Mouse (Mus musculus): Measurements from ENCODE around the gene Fxr2. TPM values are rescaled to one million over a fixed set of nuclear protein-coding genes. Genes with fewer than 3 reads are reported as not detected.
A peak's percentile ranks its signal among the peaks of the same experiment; 100 is the strongest.

Gene Fxr2
- polyA plus RNA-seq, 1 experiment from 2014 or later, result 31.3 TPM

DNA sequence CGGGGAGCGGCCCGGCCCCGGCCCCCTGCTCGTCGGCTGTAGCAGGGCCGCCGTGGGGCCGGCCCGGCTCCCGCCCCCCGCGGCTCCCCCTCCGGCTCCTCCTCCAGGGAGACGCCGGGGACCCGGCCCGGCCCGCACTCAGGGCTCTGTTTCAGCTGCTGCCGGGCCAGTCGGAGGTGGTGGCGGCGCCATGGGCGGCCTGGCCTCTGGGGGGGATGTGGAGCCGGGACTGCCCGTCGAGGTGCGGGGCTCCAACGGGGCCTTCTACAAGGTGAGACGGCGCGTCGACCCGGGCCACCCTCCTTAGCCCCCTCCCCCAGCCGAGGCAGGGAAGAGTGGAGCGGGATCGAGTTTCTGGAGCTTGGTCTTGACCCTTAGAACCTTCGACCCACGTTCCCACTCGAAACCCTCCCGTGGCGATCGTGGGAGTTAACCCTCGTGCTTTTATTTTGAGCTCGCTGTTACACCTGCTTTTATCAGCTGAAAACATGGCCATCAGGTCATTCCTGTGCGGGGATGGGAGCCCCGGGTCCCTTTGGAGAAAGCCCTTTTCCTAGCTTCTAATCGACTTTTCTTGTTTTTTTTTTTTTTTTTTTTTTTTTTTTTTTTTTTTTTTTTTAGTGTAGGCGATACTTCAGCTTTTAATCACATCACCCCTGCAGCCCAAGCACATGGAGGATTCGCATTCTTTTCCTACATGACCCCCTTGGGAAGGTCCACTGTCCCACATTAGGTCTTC, 507 bp downstream of the Fxr2 start:
- 1% methylated on average over 46 of the region's 50 CpGs for WGBS
- H3K36me3 ChIP-seq (ENCODE audit: control insufficient read depth, insufficient read depth, low read length), result no peaks in the 10 kb centered on the region
- no peaks in the 10 kb centered on the region for H3K9me3 ChIP-seq (ENCODE audit: control insufficient read depth, low read length)
- no peaks in the 10 kb centered on the region for H3K27me3 ChIP-seq (ENCODE audit: control insufficient read depth, insufficient read depth, low read length)
- H3K27ac ChIP-seq (ENCODE audit: low read depth, low read length), result peak overlapping the region; percentile 97
- ATAC-seq (ENCODE audit: low FRiP score) (peak; percentile 55), DNase-seq (ENCODE audit: low spot score) (no peak)
- H3K4me2 ChIP-seq (replicated peaks; ENCODE audit: low read depth, low read length), result peak overlapping the region; percentile 75
- peak overlapping the region; percentile 98 for H3K9ac ChIP-seq (ENCODE audit: low read depth, low read length)
- peak overlapping the region; percentile 98 for H3K4me3 ChIP-seq (ENCODE audit: low read depth, low read length)
- H3K4me1 ChIP-seq (replicated peaks; ENCODE audit: control insufficient read depth, insufficient read depth, low read length), result peaks cover 3% of the 10 kb centered on the region

DNA sequence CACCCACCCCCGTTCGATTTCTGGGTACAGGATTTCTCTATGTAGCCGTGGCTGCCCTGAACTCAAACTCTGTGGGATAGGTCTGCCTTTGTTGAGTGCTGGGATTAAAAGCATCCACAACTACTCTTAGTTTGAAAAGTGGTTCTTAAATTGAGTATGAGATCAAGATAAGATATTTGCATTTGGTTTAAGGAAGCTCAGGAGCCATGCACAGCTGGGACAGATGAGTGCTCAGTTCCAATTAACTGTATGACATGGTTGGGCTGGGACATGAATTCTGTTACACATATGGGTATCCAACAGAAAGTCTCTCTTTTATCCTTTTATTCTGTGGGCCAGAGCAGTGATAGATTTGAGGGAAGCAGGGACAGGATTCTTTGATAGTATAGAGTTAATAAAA, 2.7 kb downstream of the Fxr2 start:
- no peak overlapping the region for H3K9ac ChIP-seq (ENCODE audit: low read depth, low read length)

DNA sequence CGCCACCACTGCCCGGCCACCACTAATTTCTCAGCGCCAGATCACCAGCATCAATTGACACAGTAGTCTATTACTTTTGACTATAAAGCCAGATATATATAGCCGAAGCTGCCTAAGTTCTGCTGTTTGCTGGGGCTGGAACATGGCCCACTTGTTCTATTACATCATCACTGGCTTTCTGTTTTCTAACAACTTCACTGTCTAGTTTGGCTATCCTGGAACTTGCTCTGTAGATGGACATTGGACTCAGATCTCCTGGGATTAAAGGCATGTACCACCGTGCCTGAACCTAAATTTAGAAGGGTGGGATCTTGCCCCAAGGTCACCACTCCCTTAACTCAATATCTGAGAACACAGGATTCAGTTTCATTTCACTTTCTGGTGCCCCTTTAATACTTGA, 13.1 kb downstream of the Fxr2 start:
- Histone ChIP-seq H3K27ac (ENCODE audit: low read depth, low read length) (no peak overlapping the region), H3K27me3 (ENCODE audit: control insufficient read depth, insufficient read depth, low read length) (no peaks in the 10 kb centered on the region), H3K4me2 (replicated peaks; ENCODE audit: low read depth, low read length) (no peak overlapping the region), H3K9ac (ENCODE audit: low read depth, low read length) (no peak overlapping the region), H3K36me3 (ENCODE audit: control insufficient read depth, insufficient read depth, low read length) (peaks cover 44% of the 10 kb centered on the region), H3K9me3 (ENCODE audit: control insufficient read depth, low read length) (no peaks in the 10 kb centered on the region), H3K4me1 (replicated peaks; ENCODE audit: control insufficient read depth, insufficient read depth, low read length) (no peaks in the 10 kb centered on the region), H3K4me3 (ENCODE audit: low read depth, low read length) (no peak overlapping the region)
- WGBS, result 94% methylated on average over 5 of the region's 5 CpGs
- ATAC-seq (ENCODE audit: low FRiP score) (no peak), DNase-seq (ENCODE audit: low spot score) (no peak)

More for the DNA sequence above, 2.7 kb downstream of the Fxr2 start:
- Histone ChIP-seq H3K4me2 (replicated peaks; ENCODE audit: low read depth, low read length) (no peak overlapping the region), H3K4me3 (ENCODE audit: low read depth, low read length) (no peak overlapping the region), H3K4me1 (replicated peaks; ENCODE audit: control insufficient read depth, insufficient read depth, low read length) (peaks cover 3% of the 10 kb centered on the region), H3K36me3 (ENCODE audit: control insufficient read depth, insufficient read depth, low read length) (peaks cover 4% of the 10 kb centered on the region; the same call in 1 of the 2 replicates), H3K9me3 (ENCODE audit: control insufficient read depth, low read length) (no peaks in the 10 kb centered on the region), H3K27ac (ENCODE audit: low read depth, low read length) (no peak overlapping the region), H3K27me3 (ENCODE audit: control insufficient read depth, insufficient read depth, low read length) (no peaks in the 10 kb centered on the region)
- no peak for DNase-seq (ENCODE audit: low spot score)
- WGBS, result 89% methylated on average over 3 of the region's 3 CpGs
- no peak for ATAC-seq (ENCODE audit: low FRiP score)

DNA sequence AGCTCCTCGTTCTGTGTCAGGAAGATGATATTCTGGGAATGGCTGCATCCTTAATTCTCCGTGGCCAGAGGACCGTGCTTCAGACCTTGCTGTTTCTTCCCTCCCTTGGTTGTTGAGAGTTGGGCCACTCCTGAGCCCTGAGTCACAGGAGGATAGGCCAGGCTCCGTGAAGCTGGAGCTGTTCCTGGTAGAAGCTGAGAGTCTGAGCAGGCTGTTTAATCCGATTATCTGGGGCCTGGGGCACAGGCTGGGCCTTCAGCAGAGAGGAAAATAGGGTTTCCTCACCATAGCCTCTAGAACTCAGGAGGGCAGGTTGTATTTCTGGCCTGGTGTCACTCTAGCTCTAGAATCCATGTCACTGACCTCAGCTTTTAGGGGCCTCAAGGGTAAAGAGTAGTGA, 20.6 kb downstream of the Fxr2 start:
- peaks cover 32% of the 10 kb centered on the region for H3K36me3 ChIP-seq (ENCODE audit: control insufficient read depth, insufficient read depth, low read length)
- H3K4me1 ChIP-seq (replicated peaks; ENCODE audit: control insufficient read depth, insufficient read depth, low read length), result no peaks in the 10 kb centered on the region; the same call in 1 of the 2 replicates
- no peak overlapping the region for H3K4me3 ChIP-seq (ENCODE audit: low read depth, low read length)
- H3K9ac ChIP-seq (ENCODE audit: low read depth, low read length), result no peak overlapping the region
- DNase-seq (ENCODE audit: low spot score) (no peak), ATAC-seq (ENCODE audit: low FRiP score) (no peak)
- no peak overlapping the region for H3K27ac ChIP-seq (ENCODE audit: low read depth, low read length)
- H3K9me3 ChIP-seq (ENCODE audit: control insufficient read depth, low read length), result no peaks in the 10 kb centered on the region
- H3K4me2 ChIP-seq (replicated peaks; ENCODE audit: low read depth, low read length), result no peak overlapping the region
- WGBS, result 74% methylated on average over 5 of the region's 5 CpGs
- H3K27me3 ChIP-seq (ENCODE audit: control insufficient read depth, insufficient read depth, low read length), result no peaks in the 10 kb centered on the region

DNA sequence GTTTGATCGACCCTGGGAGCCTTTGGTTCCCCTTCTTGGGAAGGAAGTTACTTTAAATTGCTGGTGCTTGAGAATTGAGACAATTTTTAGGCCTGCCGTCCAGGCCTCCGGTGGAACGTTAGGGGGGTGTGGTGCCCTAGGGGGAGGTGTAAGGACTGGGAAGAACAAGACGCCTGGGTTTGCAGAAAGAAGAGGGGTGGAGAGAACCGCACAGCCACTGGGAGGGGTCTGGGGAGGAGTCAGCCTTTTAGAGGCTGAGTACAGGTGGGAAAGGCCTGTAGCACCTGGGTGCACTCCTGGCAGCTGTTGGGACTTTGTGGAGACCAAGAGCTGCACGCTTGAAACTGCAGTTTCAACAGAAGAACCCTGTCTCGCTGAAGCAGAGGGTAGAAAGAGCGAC, 22.0 kb downstream of the Fxr2 start:
- H3K27me3 ChIP-seq (ENCODE audit: control insufficient read depth, insufficient read depth, low read length), result no peaks in the 10 kb centered on the region
- no peak for ATAC-seq (ENCODE audit: low FRiP score)
- no peak overlapping the region for H3K9ac ChIP-seq (ENCODE audit: low read depth, low read length)
- H3K9me3 ChIP-seq (ENCODE audit: control insufficient read depth, low read length), result no peaks in the 10 kb centered on the region
- H3K27ac ChIP-seq (ENCODE audit: low read depth, low read length), result no peak overlapping the region
- H3K36me3 ChIP-seq (ENCODE audit: control insufficient read depth, insufficient read depth, low read length), result peaks cover 26% of the 10 kb centered on the region
- WGBS, result 53% methylated on average over 9 of the region's 9 CpGs
- DNase-seq (ENCODE audit: low spot score), result no peak
- no peak overlapping the region for H3K4me3 ChIP-seq (ENCODE audit: low read depth, low read length)
- no peaks in the 10 kb centered on the region; the same call in 1 of the 2 replicates for H3K4me1 ChIP-seq (replicated peaks; ENCODE audit: control insufficient read depth, insufficient read depth, low read length)
- H3K4me2 ChIP-seq (replicated peaks; ENCODE audit: low read depth, low read length), result no peak overlapping the region; the same call in 1 of the 2 replicates

DNA sequence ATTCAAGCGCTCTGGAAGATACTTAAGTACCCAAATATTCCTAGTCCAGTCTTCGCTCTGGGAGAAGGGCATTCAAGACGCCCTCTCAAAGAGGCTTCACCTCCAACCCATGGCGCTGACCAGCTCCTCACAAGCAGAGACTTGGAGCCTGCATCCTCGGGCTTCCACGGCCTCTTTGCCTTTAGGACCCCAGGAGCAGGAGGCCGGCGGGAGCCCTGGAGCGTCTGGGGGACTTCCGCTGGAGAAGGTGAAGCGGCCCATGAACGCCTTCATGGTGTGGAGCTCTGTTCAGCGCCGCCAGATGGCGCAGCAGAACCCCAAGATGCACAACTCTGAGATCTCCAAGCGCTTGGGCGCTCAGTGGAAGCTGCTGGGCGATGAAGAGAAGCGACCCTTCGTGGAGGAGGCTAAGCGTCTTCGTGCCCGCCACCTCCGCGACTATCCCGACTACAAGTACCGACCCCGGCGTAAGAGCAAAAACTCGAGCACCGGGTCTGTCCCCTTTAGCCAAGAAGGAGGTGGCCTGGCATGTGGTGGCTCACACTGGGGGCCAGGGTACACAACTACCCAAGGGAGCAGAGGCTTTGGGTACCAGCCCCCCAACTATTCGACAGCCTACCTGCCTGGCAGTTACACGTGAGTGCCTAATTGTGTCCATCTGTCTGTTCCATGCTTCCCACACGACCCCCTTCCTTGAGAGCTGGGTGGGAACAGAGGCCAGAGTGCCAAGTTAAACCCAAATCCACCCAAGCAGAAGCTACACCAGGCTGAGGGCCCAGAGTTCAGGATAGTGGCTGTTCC, 22.7 kb downstream of the Fxr2 start, which contains the start of gene Sox15:
Sox15 (plus strand) TSS at position 51 of the 801 bp plus-strand sequence.
- Histone ChIP-seq H3K36me3 (ENCODE audit: control insufficient read depth, insufficient read depth, low read length) (peaks cover 21% of the 10 kb centered on the region), H3K9ac (ENCODE audit: low read depth, low read length) (no peak within 1 kb of the TSS)

DNA sequence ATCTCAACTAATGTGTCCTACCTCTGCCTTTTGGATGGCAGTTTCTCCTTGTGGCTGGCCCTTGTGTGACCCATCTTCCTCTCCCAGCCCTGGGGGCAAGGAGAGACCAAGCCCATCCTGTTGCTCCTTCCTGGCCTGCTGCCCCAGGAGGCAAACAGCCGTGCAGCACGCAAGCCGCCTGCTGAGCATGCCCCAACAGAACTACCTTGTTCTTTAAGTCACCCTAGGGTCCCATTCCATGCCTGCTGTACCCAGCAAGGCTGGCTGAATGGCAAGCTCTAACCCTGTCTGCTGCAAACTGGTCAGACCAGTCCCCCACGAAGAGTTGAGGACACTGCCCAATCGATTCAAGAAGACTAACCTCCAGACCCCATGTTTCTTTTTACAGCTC, 23.3 kb downstream of the Fxr2 start:
- H3K27me3 ChIP-seq (ENCODE audit: control insufficient read depth, insufficient read depth, low read length), result no peaks in the 10 kb centered on the region
- peaks cover 15% of the 10 kb centered on the region for H3K36me3 ChIP-seq (ENCODE audit: control insufficient read depth, insufficient read depth, low read length)
- WGBS, result 77% methylated on average over 5 of the region's 5 CpGs
- H3K4me3 ChIP-seq (ENCODE audit: low read depth, low read length), result no peak overlapping the region
- H3K4me1 ChIP-seq (replicated peaks; ENCODE audit: control insufficient read depth, insufficient read depth, low read length), result no peaks in the 10 kb centered on the region; the same call in 1 of the 2 replicates
- no peak overlapping the region for H3K9ac ChIP-seq (ENCODE audit: low read depth, low read length)
- H3K27ac ChIP-seq (ENCODE audit: low read depth, low read length), result no peak overlapping the region
- no peak for ATAC-seq (ENCODE audit: low FRiP score)
- DNase-seq (ENCODE audit: low spot score), result no peak
- H3K4me2 ChIP-seq (replicated peaks; ENCODE audit: low read depth, low read length), result no peak overlapping the region
- no peaks in the 10 kb centered on the region for H3K9me3 ChIP-seq (ENCODE audit: control insufficient read depth, low read length)

More for the DNA sequence above, 22.7 kb downstream of the Fxr2 start, which contains the start of gene Sox15:
- Histone ChIP-seq H3K4me1 (replicated peaks; ENCODE audit: control insufficient read depth, insufficient read depth, low read length) (no peaks in the 10 kb centered on the region; the same call in 1 of the 2 replicates), H3K4me2 (replicated peaks; ENCODE audit: low read depth, low read length) (no peak within 1 kb of the TSS; the same call in none of the 2 replicates), H3K27ac (ENCODE audit: low read depth, low read length) (no peak within 1 kb of the TSS), H3K27me3 (ENCODE audit: control insufficient read depth, insufficient read depth, low read length) (no peaks in the 10 kb centered on the region), H3K9me3 (ENCODE audit: control insufficient read depth, low read length) (no peaks in the 10 kb centered on the region), H3K4me3 (ENCODE audit: low read depth, low read length) (peak within 1 kb of the TSS; percentile 14; the same call in 1 of the 2 replicates)
- ATAC-seq (ENCODE audit: low FRiP score) (peak; percentile 78), DNase-seq (ENCODE audit: low spot score) (peak; percentile 87)
- WGBS, result 24% methylated on average over 34 of the region's 34 CpGs

DNA sequence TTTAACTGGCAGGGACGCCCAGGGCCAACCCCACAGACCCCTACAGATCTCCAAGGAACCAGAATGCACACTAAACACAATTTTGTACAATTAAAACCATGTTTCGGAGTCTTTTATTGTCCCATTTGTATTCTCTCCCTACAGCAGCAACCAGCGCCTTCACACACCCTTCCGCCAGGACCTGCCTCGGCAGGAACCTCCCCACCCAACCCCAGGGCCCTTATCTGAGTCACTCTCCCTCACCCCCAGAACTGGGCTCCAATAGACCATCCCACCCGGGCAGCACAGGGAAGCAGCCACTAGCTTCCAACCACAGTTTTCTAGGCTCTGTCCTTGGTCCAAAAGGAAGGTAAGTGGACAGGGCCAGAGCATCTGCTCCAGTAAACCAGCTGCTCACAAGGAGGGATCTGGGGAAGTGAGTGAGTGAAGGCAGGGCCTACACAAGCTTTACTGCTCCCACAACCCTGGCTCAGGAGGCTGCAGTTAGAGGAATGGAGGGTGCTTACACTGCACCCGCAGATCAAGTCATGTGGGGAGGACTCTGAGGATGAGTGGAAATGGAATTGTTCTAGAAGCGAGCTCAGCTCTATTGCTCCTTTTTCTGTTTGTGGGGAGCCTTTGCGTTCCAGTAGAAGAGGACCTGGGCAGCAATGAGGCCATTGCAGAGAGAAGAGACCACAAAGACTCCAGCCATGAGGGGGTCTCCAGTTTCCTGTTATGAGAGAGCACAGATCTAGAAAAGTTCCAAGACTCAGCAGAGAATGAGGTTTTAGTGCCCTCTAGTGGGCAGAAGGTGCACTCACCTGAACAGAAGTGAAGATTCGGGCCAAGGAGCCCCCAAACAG, 24.0 kb downstream of the Fxr2 start:
- Histone ChIP-seq H3K36me3 (ENCODE audit: control insufficient read depth, insufficient read depth, low read length) (peaks cover 11% of the 10 kb centered on the region), H3K4me2 (replicated peaks; ENCODE audit: low read depth, low read length) (no peak overlapping the region), H3K4me3 (ENCODE audit: low read depth, low read length) (no peak overlapping the region), H3K9me3 (ENCODE audit: control insufficient read depth, low read length) (no peaks in the 10 kb centered on the region), H3K9ac (ENCODE audit: low read depth, low read length) (no peak overlapping the region), H3K27ac (ENCODE audit: low read depth, low read length) (peak overlapping the region; percentile 14; the same call in 1 of the 2 replicates), H3K4me1 (replicated peaks; ENCODE audit: control insufficient read depth, insufficient read depth, low read length) (no peaks in the 10 kb centered on the region; the same call in 1 of the 2 replicates), H3K27me3 (ENCODE audit: control insufficient read depth, insufficient read depth, low read length) (no peaks in the 10 kb centered on the region)
- no peak for ATAC-seq (ENCODE audit: low FRiP score)
- WGBS, result 82% methylated on average over 10 of the region's 10 CpGs
- DNase-seq (ENCODE audit: low spot score), result peak; percentile 80
